Mouse (Mus musculus) lung, embryonic 14.5 days (tissue): Measurements from ENCODE around the gene Slc25a36. TPM values are rescaled to one million over a fixed set of nuclear protein-coding genes. Genes with fewer than 3 reads are reported as not detected.

Source experiments
- ATAC-seq: fragments of 200-750 bp; cut with Nextera tagmentation; 2 replicates; pipeline ENCODE4 v1.8.0; 2017; ENCODE audit warnings: mild to moderate bottlenecking, moderate TSS enrichment, moderate library complexity; ENCODE audit not compliant: insufficient read depth
- DNase-seq: peaks from one replicate; pipeline ENCODE4 v3.0.0-alpha.2; 2015
- H3K27ac ChIP-seq: fragments of 300-500 bp; sonication (generic); 2 replicates; pipeline ENCODE4 v1.5.1; 2014; ENCODE audit warnings: low read depth, mild to moderate bottlenecking, moderate library complexity
- H3K27me3 ChIP-seq: fragments of 300-500 bp; sonication (generic); 2 replicates; pipeline ENCODE4 v1.6.1; 2014; ENCODE audit warnings: low read length, control low read depth; ENCODE audit not compliant: insufficient read depth
- H3K36me3 ChIP-seq: fragments of 300-500 bp; sonication (generic); 2 replicates; pipeline ENCODE4 v1.6.1; 2014; ENCODE audit warnings: control low read depth; ENCODE audit not compliant: insufficient read depth
- H3K4me1 ChIP-seq: fragments of 300-500 bp; sonication (generic); 2 replicates; pipeline ENCODE4 v1.6.1; 2014; ENCODE audit warnings: antibody characterized with exemption, control low read depth; ENCODE audit not compliant: insufficient read depth
- H3K4me2 ChIP-seq: fragments of 300-500 bp; sonication (generic); 2 replicates; pipeline ENCODE4 v1.6.1; 2014; ENCODE audit warnings: mild to moderate bottlenecking
- H3K4me3 ChIP-seq: fragments of 300-500 bp; sonication (generic); 2 replicates; pipeline ENCODE4 v1.5.1; 2014; ENCODE audit warnings: low read depth, low read length
- H3K9ac ChIP-seq: fragments of 300-500 bp; sonication (generic); 2 replicates; pipeline ENCODE4 v1.6.1; 2014
- H3K9me3 ChIP-seq: fragments of 300-500 bp; sonication (generic); 2 replicates; pipeline ENCODE4 v1.6.1; 2016; ENCODE audit warnings: low read depth, low read length, control low read depth
- CTCF ChIP-seq: IDR thresholded peaks from 2 replicates; pipeline ENCODE4 v1.5.1; 2016; ENCODE audit warnings: antibody characterized with exemption, low read depth
- WGBS: fragments of 180-500 bp; shearing (Covaris S2); extraction: QIAGEN DNeasy Blood & Tissue Kit; methylation state at CpG from one replicate; pipeline ENCODE4 v1.1.7; 2014; 5-methylcytosine and 5-hydroxymethylcytosine counted together
- polyA plus RNA-seq: library from polyadenylated mRNA; unstranded; fragments of >200 nt; fragmentation: Nextera tagmentation; extraction: Ambion mirVana; gene quantifications from 2 replicates; pipeline ENCODE4 v1.2.1, GENCODE M21; 2014

The Slc25a36 gene
- polyA plus RNA-seq, 1 experiment from 2014 or later, result 102 TPM

- no peaks in the 10 kb centered on the region for H3K27me3 ChIP-seq
- 85% methylated on average over 4 of the region's 4 CpGs for WGBS
- no peak overlapping the region for H3K4me3 ChIP-seq
- DNase-seq (no peak), ATAC-seq (no peak)
- no peak overlapping the region for H3K9ac ChIP-seq
- no peak overlapping the region for H3K4me2 ChIP-seq
- H3K9me3 ChIP-seq, result no peaks in the 10 kb centered on the region
- no peaks in the 10 kb centered on the region for H3K36me3 ChIP-seq
- TF ChIP-seq CTCF, result no peak
- H3K27ac ChIP-seq, result no peak overlapping the region
- H3K4me1 ChIP-seq, result no peaks in the 10 kb centered on the region
Measured at GRCm38 (mm10) chr9:97046240-97046639, 64.7 kb downstream of the Slc25a36 start.

- no peaks in the 10 kb centered on the region for H3K4me1 ChIP-seq
- ATAC-seq, result no peak
- TF ChIP-seq CTCF, result no peak
- no peak overlapping the region for H3K9ac ChIP-seq
- H3K4me2 ChIP-seq, result no peak overlapping the region
- no peaks in the 10 kb centered on the region for H3K9me3 ChIP-seq
- no peaks in the 10 kb centered on the region for H3K36me3 ChIP-seq
- no peak overlapping the region for H3K4me3 ChIP-seq
- no peak for DNase-seq
- 75% methylated on average over 8 of the region's 8 CpGs for WGBS
- no peak overlapping the region for H3K27ac ChIP-seq
- no peaks in the 10 kb centered on the region for H3K27me3 ChIP-seq
Measured at GRCm38 (mm10) chr9:97041633-97042032, 69.3 kb downstream of the Slc25a36 start.

GRCm38 (mm10) chr9:97038010-97038409, 72.9 kb downstream of the Slc25a36 start:
- ATAC-seq, result no peak
- 81% methylated on average over 3 of the region's 3 CpGs for WGBS

DNA sequence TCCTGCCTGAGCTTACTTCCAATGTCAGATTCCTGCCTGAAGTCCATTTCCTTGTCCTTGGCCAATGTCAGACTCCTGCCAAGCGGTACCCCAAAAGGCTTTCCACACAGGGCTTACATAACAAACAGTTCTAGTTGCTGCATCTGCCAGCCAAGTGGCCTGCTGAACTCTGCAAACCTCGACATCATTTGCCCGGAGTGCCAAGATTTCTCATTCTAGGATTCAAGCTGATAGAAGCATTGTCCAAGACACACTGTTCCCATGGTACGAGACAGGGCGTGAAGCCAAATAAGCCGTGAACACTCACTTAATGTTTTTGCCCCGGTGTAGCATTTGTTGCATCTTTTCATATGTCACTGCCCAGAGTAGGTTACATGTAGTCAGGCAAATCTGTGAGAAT, 74.3 kb downstream of the Slc25a36 start:
- Histone ChIP-seq H3K9ac (no peak overlapping the region), H3K4me1 (no peaks in the 10 kb centered on the region), H3K27me3 (no peaks in the 10 kb centered on the region), H3K9me3 (no peaks in the 10 kb centered on the region), H3K4me3 (no peak overlapping the region), H3K27ac (no peak overlapping the region), H3K4me2 (no peak overlapping the region), H3K36me3 (no peaks in the 10 kb centered on the region)
- no peak for ATAC-seq
- 78% methylated on average over 7 of the region's 7 CpGs for WGBS
- no peak for TF ChIP-seq CTCF
- DNase-seq, result no peak

More at GRCm38 (mm10) chr9:97038010-97038409, 72.9 kb downstream of the Slc25a36 start:
- Histone ChIP-seq H3K36me3 (no peaks in the 10 kb centered on the region), H3K9me3 (no peaks in the 10 kb centered on the region), H3K4me2 (no peak overlapping the region), H3K9ac (no peak overlapping the region), H3K27me3 (no peaks in the 10 kb centered on the region), H3K4me1 (no peaks in the 10 kb centered on the region), H3K27ac (no peak overlapping the region), H3K4me3 (no peak overlapping the region)
- TF ChIP-seq CTCF, result no peak
- DNase-seq, result no peak

GRCm38 (mm10) chr9:97027361-97027760, 83.6 kb downstream of the Slc25a36 start:
- Histone ChIP-seq H3K27ac (no peak overlapping the region), H3K9me3 (no peaks in the 10 kb centered on the region), H3K4me2 (no peak overlapping the region), H3K36me3 (no peaks in the 10 kb centered on the region), H3K4me3 (no peak overlapping the region), H3K4me1 (no peaks in the 10 kb centered on the region), H3K27me3 (no peaks in the 10 kb centered on the region), H3K9ac (no peak overlapping the region)
- 71% methylated on average over 12 of the region's 12 CpGs for WGBS
- DNase-seq (no peak), ATAC-seq (no peak)
- TF ChIP-seq CTCF, result no peak

DNA sequence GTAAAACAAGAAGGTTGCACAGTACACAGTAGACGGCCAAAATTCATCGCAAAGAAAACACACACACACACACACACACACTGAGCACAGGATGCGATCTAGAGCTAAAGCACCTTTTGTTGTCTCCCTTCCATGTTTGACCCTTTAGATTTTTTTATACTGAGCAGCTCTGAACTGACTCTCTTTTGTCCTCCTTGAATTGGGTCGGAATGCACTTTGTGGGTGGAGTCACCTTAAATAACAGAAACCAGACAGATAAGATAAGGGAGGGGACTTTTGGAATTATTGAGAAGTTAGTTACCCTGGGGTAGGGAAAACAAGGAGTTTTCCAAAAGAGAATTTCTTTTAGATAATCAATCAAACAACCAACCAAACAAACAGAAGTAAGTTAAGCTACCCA, 85.0 kb downstream of the Slc25a36 start:
- WGBS, result 80% methylated on average over 4 of the region's 4 CpGs
- Histone ChIP-seq H3K9me3 (no peaks in the 10 kb centered on the region), H3K9ac (no peak overlapping the region), H3K4me2 (no peak overlapping the region), H3K27me3 (no peaks in the 10 kb centered on the region), H3K36me3 (no peaks in the 10 kb centered on the region), H3K4me3 (no peak overlapping the region), H3K4me1 (no peaks in the 10 kb centered on the region), H3K27ac (no peak overlapping the region)
- no peak for DNase-seq
- no peak for TF ChIP-seq CTCF
- ATAC-seq, result no peak

Other genes with a start within 250 kb of the Slc25a36 start
- gene Pxylp1, start 218.5 kb downstream of the Slc25a36 start, polyA plus RNA-seq, result 17.2 and 17.4 TPM in 2 replicates
- 13.7 and 16.6 TPM in 2 replicates for gene Spsb4, start 92.3 kb downstream of the Slc25a36 start, polyA plus RNA-seq